Mouse (Mus musculus) liver, adult 2 months (tissue): ENCODE data around the gene Snf8. TPM values are rescaled to one million over a fixed set of nuclear protein-coding genes. Genes with fewer than 3 reads are reported as not detected.

Experiments
- DNase-seq: peaks from one replicate; pipeline ENCODE4 v3.0.0-alpha.2; 2011; ENCODE audit warnings: low read depth, low spot score; ENCODE audit errors: extremely low read depth
- H3K27ac ChIP-seq: fragments of 200-500 bp; replicated peaks from 2 replicates; pipeline ENCODE4 v1.5.1; 2012; ENCODE audit warnings: low read depth, mild to moderate bottlenecking, control low read depth, inconsistent platforms, low read length; ENCODE audit not compliant: insufficient read depth
- H3K27me3 ChIP-seq: fragments of 200-500 bp; 2 replicates; pipeline ENCODE4 v1.6.1; 2012; ENCODE audit warnings: mild to moderate bottlenecking, moderate library complexity, low read length, inconsistent platforms; ENCODE audit not compliant: control insufficient read depth, insufficient read depth
- H3K36me3 ChIP-seq: fragments of 200-500 bp; 2 replicates; pipeline ENCODE4 v1.6.1; 2012; ENCODE audit warnings: low read length, inconsistent platforms; ENCODE audit not compliant: control insufficient read depth, insufficient read depth
- H3K4me1 ChIP-seq: fragments of 200-500 bp; 2 replicates; pipeline ENCODE4 v1.6.1; 2011; ENCODE audit warnings: low read length; ENCODE audit not compliant: control insufficient read depth, insufficient read depth
- H3K4me3 ChIP-seq: fragments of 200-500 bp; 2 replicates; pipeline ENCODE4 v1.5.1; 2011; ENCODE audit warnings: low read depth, mild to moderate bottlenecking, control low read depth, low read length, moderate library complexity; ENCODE audit not compliant: insufficient read depth
- H3K79me2 ChIP-seq: fragments of 200-500 bp; 2 replicates; pipeline ENCODE4 v1.6.1; 2012; ENCODE audit warnings: inconsistent platforms, mild to moderate bottlenecking, low read length, moderate library complexity; ENCODE audit not compliant: control insufficient read depth, insufficient read depth
- H3K9ac ChIP-seq: fragments of 200-500 bp; 2 replicates; pipeline ENCODE4 v1.6.1; 2012; ENCODE audit warnings: low read depth, mild to moderate bottlenecking, control low read depth, inconsistent platforms, low read length
- CTCF ChIP-seq: fragments of 200-500 bp; IDR thresholded peaks from 2 replicates; pipeline ENCODE4 v1.5.1; 2011; ENCODE audit warnings: low read depth, low read length, control low read depth
- POLR2A ChIP-seq: fragments of 200-500 bp; IDR thresholded peaks from 2 replicates; pipeline ENCODE4 v1.6.1; 2011; ENCODE audit warnings: low read length, control low read depth; ENCODE audit not compliant: insufficient read depth; ENCODE audit errors: extremely low read depth
- WGBS: fragments of 180-500 bp; shearing (Covaris S2); methylation state at CpG from one replicate; pipeline ENCODE4 v1.1.7; 2018; 5-methylcytosine and 5-hydroxymethylcytosine counted together
- polyA plus RNA-seq: library from polyadenylated mRNA; depleted of rRNA; stranded (reverse); fragments of >200 nt; gene quantifications from 2 replicates; pipeline ENCODE4 v1.2.3, GENCODE M21; 2012; rRNA removed
- total RNA-seq: library from RNA; depleted of rRNA; stranded (reverse); fragments of >200 nt; gene quantifications from 2 replicates; pipeline ENCODE4 v1.2.3, GENCODE M21; 2014; rRNA removed

Gene Snf8
- total RNA-seq (25.4 and 27.7 TPM in 2 replicates), polyA plus RNA-seq (19.1 and 26.2 TPM in 2 replicates)

GRCm38 (mm10) chr11:96034596-96035052 is at the start of gene Snf8:
Gene Snf8 (plus strand): TSS chr11:96034885.
- TF ChIP-seq CTCF (no peak), POLR2A (0 out of 2 replicates have a peak, but pooled peaks have one; percentile 36)
- Histone ChIP-seq H3K27ac (0 out of 2 replicates have a peak within 1 kb of the TSS, but pooled peaks have one; percentile 10), H3K36me3 (peaks cover 4% of the 10 kb centered on the region; the same call in 1 of the 2 replicates), H3K79me2 (peaks cover 3% of the 10 kb centered on the region; the same call in 1 of the 2 replicates), H3K4me3 (peak within 1 kb of the TSS; percentile 81), H3K9ac (peak within 1 kb of the TSS; percentile 71), H3K4me1 (peaks cover 10% of the 10 kb centered on the region), H3K27me3 (no peaks in the 10 kb centered on the region)
- under 1% methylated on average over 29 of the region's 29 CpGs for WGBS
- DNase-seq = peak; percentile 78

DNA sequence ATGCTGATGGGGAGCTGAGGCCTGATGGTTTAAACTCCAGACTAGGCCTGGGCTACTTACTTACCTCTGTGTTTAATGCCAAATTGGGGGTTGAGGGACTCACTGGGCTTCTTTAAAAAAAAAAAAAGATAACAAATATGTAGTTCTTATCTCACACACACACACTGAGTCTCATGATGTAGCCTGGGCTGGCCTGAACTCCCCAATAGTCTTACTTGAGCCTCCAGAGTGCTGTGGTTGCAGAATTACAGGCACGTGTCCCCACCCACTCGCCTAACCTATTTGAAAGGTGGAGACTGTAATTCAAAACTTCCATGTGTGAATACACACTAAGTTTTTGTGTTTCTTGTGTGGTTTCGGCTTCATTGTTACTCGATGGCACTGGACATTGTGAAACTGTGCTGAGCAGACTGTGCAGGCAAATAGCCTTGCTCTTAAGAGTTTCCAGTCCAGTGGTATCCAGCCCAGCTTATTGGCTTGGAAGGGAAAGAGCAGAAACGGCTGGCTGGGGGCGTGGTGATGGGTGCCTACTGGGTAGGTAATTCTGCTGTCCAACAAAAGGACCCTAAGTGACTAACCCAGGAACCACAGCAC is 46.7 kb upstream of the Snf8 start:
- Histone ChIP-seq H3K4me3 (no peak overlapping the region), H3K9ac (no peak overlapping the region), H3K4me1 (no peaks in the 10 kb centered on the region), H3K27me3 (peaks cover 12% of the 10 kb centered on the region; the same call in 1 of the 2 replicates), H3K27ac (no peak overlapping the region), H3K79me2 (no peaks in the 10 kb centered on the region), H3K36me3 (no peaks in the 10 kb centered on the region)
- no peak for DNase-seq
- TF ChIP-seq CTCF (no peak), POLR2A (no peak)
- WGBS = 60% methylated on average over 6 of the region's 6 CpGs

GRCm38 (mm10) chr11:95988533-95988932 is 46.2 kb upstream of the Snf8 start:
- Histone ChIP-seq H3K79me2 (no peaks in the 10 kb centered on the region), H3K36me3 (no peaks in the 10 kb centered on the region), H3K4me1 (no peaks in the 10 kb centered on the region), H3K27ac (no peak overlapping the region), H3K9ac (no peak overlapping the region), H3K4me3 (no peak overlapping the region), H3K27me3 (peaks cover 12% of the 10 kb centered on the region; the same call in 1 of the 2 replicates)
- peak; percentile 61 for DNase-seq
- WGBS = 17% methylated on average over 9 of the region's 9 CpGs
- no peak for TF ChIP-seq CTCF
- TF ChIP-seq POLR2A = no peak

DNA sequence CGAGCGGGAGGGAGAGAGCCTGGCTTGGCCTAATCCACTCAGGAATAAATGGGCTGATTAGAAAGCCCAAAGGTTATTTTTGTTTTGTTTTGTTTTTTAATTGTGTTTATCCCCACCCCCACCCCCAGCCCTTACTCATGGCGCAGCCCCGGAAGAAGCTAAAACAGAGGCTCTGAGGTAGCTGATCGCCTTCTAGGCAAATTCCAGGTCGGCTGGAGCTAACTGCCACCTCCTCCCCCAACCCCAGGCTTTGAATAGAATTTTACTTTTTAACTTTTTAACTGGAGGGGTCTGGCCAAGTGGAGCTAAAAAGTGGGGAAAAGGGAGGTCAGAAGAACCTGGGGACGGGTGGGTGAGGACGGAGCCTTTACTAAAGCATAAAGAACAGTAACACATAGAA is 44.8 kb upstream of the Snf8 start:
- 86% methylated on average over 8 of the region's 8 CpGs for WGBS
- Histone ChIP-seq H3K36me3 (no peaks in the 10 kb centered on the region), H3K9ac (no peak overlapping the region), H3K27me3 (peaks cover 16% of the 10 kb centered on the region; the same call in 1 of the 2 replicates), H3K27ac (no peak overlapping the region), H3K79me2 (no peaks in the 10 kb centered on the region), H3K4me1 (no peaks in the 10 kb centered on the region), H3K4me3 (no peak overlapping the region)
- no peak for DNase-seq
- TF ChIP-seq CTCF = no peak
- no peak for TF ChIP-seq POLR2A

GRCm38 (mm10) chr11:95990431-95990830 is 44.3 kb upstream of the Snf8 start:
- TF ChIP-seq POLR2A (no peak), CTCF (no peak)
- 83% methylated on average over 4 of the region's 4 CpGs for WGBS
- Histone ChIP-seq H3K4me1 (no peaks in the 10 kb centered on the region), H3K27me3 (peaks cover 16% of the 10 kb centered on the region; the same call in 1 of the 2 replicates), H3K4me3 (no peak overlapping the region), H3K36me3 (no peaks in the 10 kb centered on the region), H3K9ac (no peak overlapping the region), H3K27ac (no peak overlapping the region), H3K79me2 (no peaks in the 10 kb centered on the region)
- no peak for DNase-seq
